Mouse (Mus musculus): ENCODE measurements around the gene Olfr975.

- TF ChIP-seq MAFK (IDR thresholded peaks at IDR 0.05; ENCODE audit: insufficient read depth, low read depth, low read length) = no peak
- no peak for TF ChIP-seq HCFC1 (IDR thresholded peaks at IDR 0.05; ENCODE audit: borderline replicate concordance, insufficient read depth, low read length)
- TF ChIP-seq CHD2 (IDR thresholded peaks at IDR 0.05; ENCODE audit: low read depth, low read length) = no peak
- no peak for TF ChIP-seq ZNF384 (IDR thresholded peaks at IDR 0.05; ENCODE audit: low read depth, low read length)
- no peak for TF ChIP-seq ZC3H11A (IDR thresholded peaks at IDR 0.05; ENCODE audit: borderline replicate concordance, low read depth, low read length)
Measured at GRCm38 (mm10) chr9:39905106-39905505, 46.7 kb downstream of the Olfr975 start.

Data from ES-E14 (cell line).